Mouse (Mus musculus): Measurements from ENCODE around the gene Ksr2.

Gene Ksr2

GRCm38 (mm10) chr5:117488155-117488554 lies 74.4 kb downstream of the Ksr2 start:
- DNase-seq: no peak

DNA sequence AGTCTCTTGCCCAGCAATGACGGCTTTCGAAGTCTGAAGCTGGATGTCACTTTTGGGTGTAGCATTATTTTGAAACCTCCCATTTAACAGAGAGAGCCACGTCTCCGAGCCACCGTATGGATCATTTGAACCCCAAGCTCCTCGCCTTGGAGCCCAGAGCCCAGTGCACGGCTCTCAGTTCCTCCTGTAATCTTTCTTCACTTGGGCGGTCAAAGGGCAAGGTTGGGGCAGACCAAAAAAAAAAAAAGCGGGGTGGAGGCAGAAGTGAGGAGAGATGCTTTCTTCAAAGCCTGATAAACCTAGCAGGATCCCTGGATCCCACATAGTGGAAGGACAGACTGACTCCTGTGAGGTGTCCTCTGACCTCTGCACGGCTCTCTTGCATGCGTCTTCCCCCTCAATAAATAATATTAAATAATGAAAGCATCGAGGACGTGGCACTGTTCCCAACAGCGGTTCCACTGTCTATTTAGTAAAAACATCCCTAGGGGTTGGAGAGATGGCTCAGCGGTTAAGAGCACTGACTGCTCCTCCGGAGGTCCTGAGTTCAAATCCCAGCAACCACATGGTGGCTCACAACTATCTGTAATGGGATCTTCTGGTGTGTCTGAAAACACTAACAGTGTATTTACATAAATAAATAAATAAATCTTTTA lies 75.0 kb downstream of the Ksr2 start:
- no peak for DNase-seq

DNA sequence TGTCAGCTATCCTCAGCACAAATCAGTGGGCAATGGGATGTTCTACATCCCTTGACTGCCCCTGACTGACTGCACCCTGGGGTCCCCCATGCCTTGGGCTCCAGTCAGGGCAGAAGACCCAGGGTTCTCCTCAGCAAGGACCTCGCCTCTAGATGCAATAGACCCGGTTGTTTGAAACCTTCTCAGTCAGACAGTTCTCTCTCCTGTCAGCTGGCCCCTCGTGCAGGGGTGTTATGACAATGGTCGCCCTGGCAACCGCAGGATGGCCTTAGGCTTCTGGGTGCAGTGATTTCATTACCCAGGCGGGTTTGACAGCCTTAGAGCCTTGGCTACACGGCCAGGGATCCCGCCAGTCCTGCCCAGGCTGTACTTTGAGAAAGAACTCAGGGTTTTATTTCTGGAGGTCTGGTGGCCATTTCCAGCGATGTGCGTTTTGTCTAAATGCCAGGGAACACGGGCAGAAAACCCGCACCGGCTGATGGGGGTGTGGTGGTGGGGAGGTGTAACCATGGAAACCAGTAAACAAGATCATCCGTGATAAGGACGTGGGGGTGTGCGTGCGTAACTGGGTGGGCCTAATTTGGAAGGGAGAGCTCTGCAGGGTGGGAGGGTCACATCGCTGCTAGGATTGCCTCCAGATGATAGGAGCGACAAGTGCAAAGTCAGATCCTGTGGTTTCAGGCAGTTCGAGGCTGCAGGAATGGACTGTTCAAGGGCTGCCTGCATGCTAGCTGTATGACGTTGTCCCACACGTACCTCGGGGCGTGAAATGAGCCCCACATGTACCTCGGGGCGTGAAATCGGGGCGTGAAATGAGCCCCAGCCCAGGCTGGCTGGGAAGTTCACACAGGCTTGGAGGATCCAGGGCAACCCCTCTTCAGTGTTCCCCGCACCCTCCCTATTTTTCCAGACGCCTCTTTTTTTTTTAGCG lies 79.4 kb downstream of the Ksr2 start:
- peak; percentile 21 to 28 for DNase-seq

DNA sequence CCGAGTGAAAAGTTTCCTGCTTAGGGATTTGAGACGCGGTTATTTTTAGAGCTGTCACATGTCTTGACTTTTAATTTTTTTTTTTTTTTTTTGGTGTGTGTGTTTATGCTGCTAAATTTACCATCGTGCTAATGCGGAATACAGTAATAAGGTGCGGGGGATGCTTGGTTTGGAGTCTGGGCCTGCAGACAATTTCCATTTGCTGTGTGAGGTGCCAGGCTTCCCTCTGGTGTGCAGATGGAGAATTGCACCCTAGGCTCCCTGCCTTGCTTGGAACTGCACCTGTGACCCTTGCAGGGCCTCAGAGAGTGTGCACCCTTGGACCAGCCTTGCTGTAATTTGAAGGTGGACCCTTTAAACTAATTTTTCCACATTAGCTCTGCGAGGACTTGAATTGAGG lies 80.1 kb downstream of the Ksr2 start:
- DNase-seq: peak; percentile 55 to 59

- DNase-seq: peak; percentile 52 to 55
Observed at GRCm38 (mm10) chr5:117497084-117497483, 83.3 kb downstream of the Ksr2 start.

DNA sequence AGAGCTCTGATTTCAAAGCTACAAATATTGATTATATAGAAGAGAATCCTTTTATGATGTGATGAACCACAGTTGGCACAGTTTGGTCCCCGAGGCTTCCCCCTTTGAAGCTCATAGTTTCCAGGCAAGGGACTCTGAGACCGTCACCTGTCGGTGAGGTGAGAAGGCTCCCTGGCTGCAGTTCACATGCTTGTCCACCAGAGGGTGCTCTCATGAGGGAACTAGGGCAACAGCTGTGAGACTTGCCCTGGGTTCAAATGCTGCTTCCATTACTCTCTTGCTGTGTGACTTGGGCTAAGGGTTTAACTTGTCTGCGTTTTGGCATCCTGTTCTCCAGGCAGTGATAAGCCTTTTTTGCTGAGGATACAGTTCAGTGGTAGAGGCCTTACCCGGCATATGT lies 88.8 kb downstream of the Ksr2 start:
- DNase-seq: peak; percentile 59

GRCm38 (mm10) chr5:117504431-117504830 lies 90.6 kb downstream of the Ksr2 start:
- DNase-seq: no peak

DNA sequence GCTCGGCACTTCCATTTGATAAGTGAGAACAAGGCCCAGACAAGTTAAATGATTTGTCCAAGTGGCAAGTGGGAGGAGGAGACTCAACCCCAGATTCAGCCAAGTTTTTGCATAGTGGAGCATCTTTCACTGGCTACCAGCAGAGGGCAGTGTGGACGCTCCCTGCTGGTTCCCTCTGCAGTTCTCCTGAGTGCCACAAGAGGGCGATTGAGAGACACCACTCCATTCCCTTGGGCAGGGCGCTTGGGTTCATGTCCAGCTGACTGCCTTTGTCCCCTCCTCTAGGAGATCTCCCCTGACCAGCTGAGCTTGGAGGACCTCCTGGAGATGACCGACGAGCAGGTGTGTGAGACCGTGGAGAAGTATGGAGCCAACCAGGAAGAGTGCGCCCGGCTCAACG lies 91.4 kb downstream of the Ksr2 start:
- peak; percentile 79 to 80 for DNase-seq

DNA sequence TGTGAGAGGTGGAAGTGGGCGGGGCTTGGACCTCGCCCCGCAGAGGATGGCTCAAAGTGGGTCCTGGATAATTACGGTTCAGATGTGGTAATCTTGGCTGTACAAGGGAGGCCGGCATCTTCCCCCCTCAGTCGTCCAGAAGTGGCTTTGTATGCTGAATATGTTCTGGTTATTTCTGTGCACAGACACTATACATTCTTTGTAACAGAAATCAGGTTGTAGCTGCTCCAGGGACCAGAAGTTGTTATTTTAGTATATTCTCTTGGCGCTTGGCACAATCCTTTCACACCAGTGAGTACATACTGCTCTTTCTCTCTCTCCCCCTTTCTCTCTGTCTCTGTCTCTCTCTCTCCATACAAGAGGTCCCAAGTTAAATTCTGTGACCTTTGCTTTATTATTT lies 92.0 kb downstream of the Ksr2 start:
- DNase-seq: no peak

DNA sequence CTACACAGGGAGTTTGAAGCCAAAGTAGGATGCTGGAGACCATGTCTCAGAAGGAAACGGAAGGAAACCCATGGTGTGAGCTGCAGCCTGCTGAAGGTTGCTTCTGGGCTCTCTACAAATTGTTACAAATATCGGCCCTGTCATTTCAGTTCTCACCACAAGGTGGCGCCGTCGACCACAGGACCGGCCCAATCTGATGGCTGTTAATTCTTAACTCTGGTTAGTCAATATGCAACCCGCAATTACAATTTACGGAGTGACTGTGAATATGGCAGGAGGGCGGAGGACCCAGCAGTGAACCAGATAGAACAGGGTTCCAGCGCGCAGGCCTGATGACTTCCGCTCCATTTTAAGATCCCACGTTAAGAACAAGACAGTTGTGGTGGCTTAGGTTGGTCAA lies 92.6 kb downstream of the Ksr2 start:
- peak; percentile 78 to 79 for DNase-seq

DNA sequence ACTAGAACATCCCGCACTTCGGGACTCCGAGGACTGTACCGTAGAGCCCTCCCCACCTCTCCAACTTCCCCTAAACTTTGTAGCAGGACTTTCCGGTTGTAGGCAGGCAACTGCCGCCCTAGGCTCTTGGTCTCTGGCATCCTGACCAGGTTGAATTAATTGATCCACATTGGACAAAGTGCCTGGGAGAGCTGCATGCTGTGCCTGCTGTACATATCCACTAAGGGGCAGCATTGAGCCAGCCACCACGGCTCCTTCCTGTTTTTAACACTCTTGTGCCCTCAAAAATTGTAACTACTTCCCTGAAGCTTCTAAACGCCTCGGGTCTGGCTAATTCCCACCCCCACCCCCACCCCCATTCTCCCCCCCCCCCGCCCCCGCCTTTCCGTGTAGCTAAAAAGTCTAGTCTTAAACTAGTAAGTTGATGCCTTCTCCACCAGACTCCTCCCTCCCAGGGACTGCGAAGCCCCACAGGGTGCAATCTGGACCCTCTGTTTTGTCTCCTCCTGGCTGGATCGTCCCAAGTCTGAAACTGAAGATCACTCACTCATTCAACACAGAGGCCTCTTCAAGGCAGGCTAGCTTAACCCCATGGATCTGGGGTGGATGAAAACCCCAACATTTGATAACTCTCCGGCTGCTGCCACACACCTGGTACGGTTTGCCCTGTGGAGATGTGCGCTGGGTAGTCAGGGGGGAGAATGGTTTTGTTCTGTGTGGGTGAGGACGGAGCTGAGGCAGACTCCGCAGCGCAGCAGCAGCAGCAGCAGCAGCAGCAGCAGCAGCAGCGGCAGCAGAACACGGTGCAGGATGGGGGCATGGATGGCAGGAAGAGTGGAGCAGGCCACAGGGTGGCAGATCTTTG lies 95.9 kb downstream of the Ksr2 start:
- DNase-seq: peak; percentile 64

GRCm38 (mm10) chr5:117510864-117511263 lies 97.1 kb downstream of the Ksr2 start:
- DNase-seq: no peak

- no peak for DNase-seq
Observed at GRCm38 (mm10) chr5:117515396-117515795, 101.6 kb downstream of the Ksr2 start.

DNA sequence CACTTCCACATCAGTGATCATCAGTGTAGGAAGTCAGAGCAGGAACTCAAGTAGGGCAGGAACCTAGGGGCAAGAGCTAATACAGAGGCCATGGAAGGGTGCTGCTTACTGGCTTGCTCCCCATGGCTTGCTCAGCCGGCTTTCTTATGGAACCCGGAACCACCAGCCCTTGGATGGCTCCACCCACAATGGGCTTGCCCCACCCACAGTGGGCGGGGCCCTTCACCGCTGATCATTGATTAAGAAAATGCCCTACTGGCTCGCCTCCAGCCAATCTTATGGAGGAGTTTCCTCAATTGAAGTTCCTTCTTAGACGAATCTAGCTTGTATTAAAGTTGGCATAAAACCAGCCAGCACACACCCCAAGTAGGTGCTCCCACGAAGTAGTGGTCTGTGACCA lies 102.1 kb downstream of the Ksr2 start:
- DNase-seq: no peak

DNA sequence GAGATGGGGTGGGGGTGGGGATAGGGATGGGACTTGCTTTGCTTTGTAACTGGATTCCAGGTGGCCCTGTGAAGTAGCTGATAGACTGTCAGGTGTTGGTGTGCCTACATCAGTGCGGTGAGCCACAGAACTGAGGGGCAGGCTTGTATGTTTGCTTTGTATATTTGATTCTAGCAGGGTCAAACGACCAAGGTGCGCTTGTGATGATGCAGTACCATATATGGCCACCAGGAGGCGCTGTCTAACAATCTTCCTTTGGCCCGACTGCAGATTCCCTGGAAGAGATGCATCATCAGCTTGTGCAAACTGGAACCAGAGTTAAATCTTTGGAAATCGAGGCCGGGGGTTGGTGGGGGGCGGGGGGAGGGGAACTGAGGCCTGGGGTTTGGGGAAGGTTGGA lies 102.8 kb downstream of the Ksr2 start:
- DNase-seq: peak; percentile 63 to 68

DNA sequence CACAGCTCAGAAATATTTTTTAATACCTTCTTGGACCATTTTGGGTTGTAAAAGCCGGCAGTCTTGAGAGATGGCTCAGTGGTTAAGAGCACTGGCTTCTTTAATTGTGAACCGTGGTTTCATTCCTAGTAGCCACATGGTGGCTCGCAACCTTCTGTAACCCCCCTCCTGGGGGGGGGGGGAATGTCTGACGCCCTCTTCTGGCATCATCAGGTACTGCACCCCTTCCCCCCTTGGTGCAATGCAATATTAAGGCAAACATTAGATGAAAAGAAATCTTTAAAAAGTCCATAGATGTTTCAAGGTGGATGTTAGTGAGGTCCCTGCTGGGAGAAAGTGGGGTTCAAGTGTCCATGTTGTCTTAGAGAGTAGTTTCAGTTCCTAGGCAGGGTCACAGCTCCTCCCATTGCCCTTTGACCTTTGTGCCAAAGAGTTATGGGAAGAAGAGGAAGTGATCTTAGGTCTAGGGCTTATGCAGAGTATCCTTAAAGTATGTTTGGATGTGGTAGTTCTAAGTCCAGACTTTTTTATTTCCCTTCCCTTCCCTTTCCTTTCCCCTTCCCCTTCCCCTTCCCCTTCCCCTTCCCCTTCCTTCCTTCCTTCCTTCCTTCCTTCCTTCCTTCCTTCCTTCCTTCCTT lies 106.2 kb downstream of the Ksr2 start:
- peak in 1 of 2 experiments; percentile 13 for DNase-seq

DNA sequence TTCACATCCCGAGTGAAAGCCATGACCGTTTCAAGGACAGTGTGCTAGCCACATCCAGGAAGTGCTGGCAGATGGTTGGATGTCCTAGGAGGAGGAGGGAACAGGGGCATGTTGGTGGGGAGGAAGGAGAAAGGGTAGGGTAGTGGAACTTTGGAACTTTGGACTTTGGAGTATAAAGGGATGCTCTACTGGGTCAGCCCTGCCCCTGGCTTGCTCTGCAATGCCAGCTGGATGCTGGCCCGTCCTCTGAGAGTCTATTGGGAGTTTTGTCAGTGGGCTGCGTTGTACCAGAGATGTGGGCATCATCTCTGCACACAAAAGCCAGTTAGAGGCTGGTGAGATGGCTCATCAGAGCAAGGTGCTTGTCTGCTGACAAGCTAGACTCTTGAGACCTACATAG lies 107.4 kb downstream of the Ksr2 start:
- no peak for DNase-seq

DNA sequence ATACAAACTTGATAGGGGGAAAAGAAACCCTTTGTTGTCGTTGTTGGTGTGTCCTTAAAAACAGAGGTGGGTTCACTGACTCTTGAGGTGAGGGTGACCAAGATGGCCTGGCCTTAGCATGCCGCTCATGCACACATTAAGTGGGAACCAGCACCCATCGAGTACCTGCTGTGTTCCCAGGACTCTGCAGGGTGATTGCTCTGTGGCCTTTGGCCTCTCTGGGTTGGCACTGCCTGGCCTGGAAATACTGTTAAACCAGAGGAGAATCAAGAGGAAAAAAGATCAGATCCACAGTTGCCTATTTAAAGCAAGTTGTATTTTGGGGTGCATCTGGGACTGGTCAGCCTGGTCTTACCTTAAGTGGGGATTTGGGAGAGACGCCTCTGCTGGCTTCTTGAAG lies 107.9 kb downstream of the Ksr2 start:
- no peak for DNase-seq

DNA sequence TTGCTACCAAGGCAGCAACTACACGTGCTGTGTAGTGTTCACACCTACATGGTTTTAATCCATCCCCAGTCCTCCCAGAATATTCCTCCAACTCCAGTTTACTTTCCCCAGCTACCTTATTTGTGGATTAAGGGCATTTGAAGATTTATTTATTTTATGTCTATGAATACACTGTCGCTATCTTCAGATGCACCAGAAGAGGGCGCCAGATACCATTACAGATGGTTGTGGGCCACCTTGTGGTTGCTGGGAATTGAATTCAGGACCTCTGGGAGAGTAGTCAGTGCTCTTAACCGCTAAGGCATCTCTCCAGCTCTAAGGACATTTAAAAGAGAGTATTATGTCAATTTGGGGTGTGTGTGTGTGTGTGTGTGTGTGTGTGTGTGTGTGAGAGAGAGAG lies 108.7 kb downstream of the Ksr2 start:
- DNase-seq: no peak

DNA sequence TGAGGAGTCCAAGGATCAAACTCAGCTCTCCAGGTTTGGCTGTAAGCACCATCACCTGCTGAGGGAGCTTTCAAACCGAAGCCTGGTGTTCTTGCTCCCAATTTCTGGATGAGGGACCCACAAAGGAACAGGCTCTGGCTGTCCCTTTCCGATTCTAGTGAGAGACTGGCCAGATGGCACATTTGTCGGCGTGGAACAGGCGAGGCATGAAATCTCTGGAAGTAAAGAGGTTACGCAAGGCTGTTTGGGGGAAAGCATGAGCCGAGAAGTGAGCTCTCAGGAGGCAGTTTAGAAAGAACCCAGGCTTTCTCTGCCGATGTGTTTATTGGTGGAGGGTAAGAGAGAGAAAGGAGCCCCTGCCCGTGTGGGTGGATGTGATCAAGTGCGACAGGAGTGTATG lies 109.2 kb downstream of the Ksr2 start:
- no peak for DNase-seq

- DNase-seq: no peak
Observed at GRCm38 (mm10) chr5:117530991-117531390, 117.2 kb downstream of the Ksr2 start.

DNA sequence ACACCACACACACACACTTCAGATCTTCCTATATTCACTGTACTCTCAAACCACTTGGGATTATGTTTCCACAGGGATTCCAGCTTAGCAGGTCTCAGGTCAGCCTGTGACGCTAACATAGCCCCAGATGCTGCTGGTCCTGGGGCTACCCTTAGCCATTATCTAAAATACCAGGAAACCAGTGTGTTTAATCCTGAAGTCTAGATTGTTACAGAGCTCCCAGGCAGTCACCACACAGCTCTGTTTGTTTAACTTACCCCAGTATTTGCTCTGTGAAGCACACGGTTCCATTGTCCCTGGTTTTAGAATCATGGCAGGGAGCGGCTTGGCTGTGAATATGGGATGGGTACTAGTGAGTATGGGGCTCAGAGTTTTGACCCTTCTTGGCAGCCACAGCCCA lies 125.4 kb downstream of the Ksr2 start:
- no peak for DNase-seq

GRCm38 (mm10) chr5:117541654-117542053 lies 127.9 kb downstream of the Ksr2 start:
- no peak for DNase-seq
